Mouse (Mus musculus): ENCODE results near the gene Tpsb2.

Tpsb2 gene

GRCm38 (mm10) chr17:25408302-25408999 lies 42.3 kb downstream of the Tpsb2 start:
- DNase-seq, result no peak

- no peak for DNase-seq
Observed at GRCm38 (mm10) chr17:25409621-25410020, 43.5 kb downstream of the Tpsb2 start.

- no peak for DNase-seq
Observed at GRCm38 (mm10) chr17:25410180-25410579, 44.1 kb downstream of the Tpsb2 start.

GRCm38 (mm10) chr17:25410786-25411185 lies 44.7 kb downstream of the Tpsb2 start:
- no peak for DNase-seq

DNA sequence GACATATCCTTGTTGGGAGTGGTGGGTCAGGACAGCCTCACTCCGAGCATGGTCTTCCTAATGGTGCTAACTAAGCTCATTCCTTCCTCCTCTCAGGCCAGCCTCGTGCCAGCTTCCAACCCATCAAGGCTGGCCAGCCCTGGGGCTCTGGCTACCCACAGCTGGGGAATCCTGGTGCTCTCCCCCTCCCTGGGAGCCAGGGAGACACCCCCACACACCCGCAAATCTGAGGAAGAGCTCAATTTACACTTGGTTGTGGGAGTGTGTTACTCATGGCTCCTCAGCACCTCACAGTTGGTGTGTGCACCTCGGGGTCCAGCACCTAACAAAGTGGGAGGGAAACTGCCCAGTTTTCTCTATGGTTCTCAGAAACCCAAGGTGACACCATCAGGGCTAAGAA lies 45.1 kb downstream of the Tpsb2 start:
- DNase-seq, result no peak

GRCm38 (mm10) chr17:25414209-25414608 lies 48.1 kb downstream of the Tpsb2 start:
- no peak for DNase-seq

GRCm38 (mm10) chr17:25414917-25415316 lies 48.8 kb downstream of the Tpsb2 start:
- DNase-seq, result no peak

DNA sequence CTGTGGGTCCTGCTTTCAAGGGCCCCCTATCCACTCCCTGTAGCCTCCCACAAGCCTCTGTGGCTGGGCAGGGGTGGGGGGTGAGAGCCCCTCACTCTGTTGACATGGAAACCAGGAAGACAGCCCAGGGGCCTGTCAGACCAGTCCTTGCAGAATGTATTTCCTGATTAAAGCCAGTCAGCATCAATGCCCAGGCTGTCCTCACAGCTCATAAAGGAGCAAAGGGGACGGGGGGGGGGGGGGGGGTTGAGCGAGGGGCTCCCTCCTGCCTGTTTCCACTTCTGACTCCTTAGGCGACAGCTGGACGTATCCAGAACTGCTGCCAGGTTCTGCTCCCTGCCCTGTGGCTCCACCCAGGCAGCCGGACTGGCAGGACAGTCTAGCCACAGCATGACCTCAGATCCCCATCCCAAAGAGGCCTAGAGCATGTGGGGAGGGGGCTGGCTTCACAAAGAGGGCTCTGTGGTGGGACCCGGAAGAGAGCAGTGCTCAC lies 49.4 kb downstream of the Tpsb2 start:
- no peak for DNase-seq

GRCm38 (mm10) chr17:25416219-25416618 lies 50.1 kb downstream of the Tpsb2 start:
- no peak for DNase-seq

- no peak for DNase-seq
Observed at GRCm38 (mm10) chr17:25417990-25418389, 51.9 kb downstream of the Tpsb2 start.

Measured in cerebellum, adult 11 months (tissue).